Mouse (Mus musculus) forebrain, embryonic 11.5 days (tissue): ENCODE data around the gene Kcnma1. TPM values are rescaled to one million over a fixed set of nuclear protein-coding genes. Genes with fewer than 3 reads are reported as not detected.

Experiments
- ATAC-seq: fragments of 200-750 bp; cut with Nextera tagmentation; replicated peaks from 2 replicates; pipeline ENCODE4 v1.8.0; 2017; ENCODE audit warnings: moderate TSS enrichment; ENCODE audit not compliant: low FRiP score
- DNase-seq: peaks from one replicate; pipeline ENCODE4 v3.0.0-alpha.2; 2017; ENCODE audit warnings: low spot score
- H3K27ac ChIP-seq: fragments of 300-500 bp; sonication (generic); 2 replicates; pipeline ENCODE4 v1.5.1; 2014; ENCODE audit warnings: low read depth, low read length
- H3K27me3 ChIP-seq: fragments of 300-500 bp; sonication (generic); 2 replicates; pipeline ENCODE4 v1.6.1; 2014; ENCODE audit warnings: mild to moderate bottlenecking, low read length, mixed read lengths; ENCODE audit not compliant: control insufficient read depth, insufficient read depth
- H3K36me3 ChIP-seq: fragments of 300-500 bp; sonication (generic); 2 replicates; pipeline ENCODE4 v1.6.1; 2014; ENCODE audit warnings: mild to moderate bottlenecking, low read length, moderate library complexity, mixed read lengths; ENCODE audit not compliant: control insufficient read depth, insufficient read depth
- H3K4me1 ChIP-seq: fragments of 300-500 bp; sonication (generic); replicated peaks from 2 replicates; pipeline ENCODE4 v1.6.1; 2014; ENCODE audit warnings: low read length, mixed read lengths; ENCODE audit not compliant: control insufficient read depth, insufficient read depth
- H3K4me2 ChIP-seq: fragments of 300-500 bp; sonication (generic); 2 replicates; pipeline ENCODE4 v1.6.1; 2014; ENCODE audit warnings: low read depth, mild to moderate bottlenecking, low read length, moderate library complexity, mixed read lengths; ENCODE audit not compliant: severe bottlenecking
- H3K4me3 ChIP-seq: fragments of 300-500 bp; sonication (generic); 2 replicates; pipeline ENCODE4 v1.5.1; 2014; ENCODE audit warnings: low read depth, low read length
- H3K9ac ChIP-seq: fragments of 300-500 bp; sonication (generic); 2 replicates; pipeline ENCODE4 v1.6.1; 2014; ENCODE audit warnings: low read length
- H3K9me3 ChIP-seq: fragments of 300-500 bp; sonication (generic); 2 replicates; pipeline ENCODE4 v1.6.1; 2016; ENCODE audit warnings: low read length, mixed read lengths; ENCODE audit not compliant: control insufficient read depth
- WGBS: fragments of 180-500 bp; shearing (Covaris S2); extraction: QIAGEN DNeasy Blood & Tissue Kit; methylation state at CpG from one replicate; pipeline ENCODE4 v1.1.7; 2014; 5-methylcytosine and 5-hydroxymethylcytosine counted together
- polyA plus RNA-seq: library from polyadenylated mRNA; unstranded; fragments of >200 nt; fragmentation: Nextera tagmentation; extraction: Ambion mirVana; gene quantifications from 2 replicates; pipeline ENCODE4 v1.2.1, GENCODE M21; 2014

The Kcnma1 gene
- polyA plus RNA-seq, 1 experiment from 2014 or later, result 0.45 TPM

DNA sequence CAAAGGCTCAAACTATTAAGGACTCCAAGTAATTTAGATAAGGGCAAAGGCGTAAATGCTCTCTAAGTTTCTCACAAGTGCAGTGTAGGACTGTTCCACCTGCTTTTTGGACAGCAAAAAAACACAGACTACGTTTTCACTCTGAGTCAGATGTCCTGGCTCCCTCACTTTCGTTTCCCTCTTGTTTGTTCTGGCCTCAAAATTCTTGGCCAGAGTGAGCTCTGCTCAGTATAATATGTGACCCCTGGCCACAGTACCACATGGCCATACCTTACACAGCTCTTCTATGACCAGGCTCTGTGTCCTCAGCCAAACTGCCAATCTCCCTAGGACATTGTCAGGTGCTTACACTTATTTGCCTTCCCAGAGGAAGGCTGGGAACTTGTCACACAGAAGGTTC lies 241.6 kb downstream of the Kcnma1 start:
- no peaks in the 10 kb centered on the region for H3K4me1 ChIP-seq
- no peak for DNase-seq

DNA sequence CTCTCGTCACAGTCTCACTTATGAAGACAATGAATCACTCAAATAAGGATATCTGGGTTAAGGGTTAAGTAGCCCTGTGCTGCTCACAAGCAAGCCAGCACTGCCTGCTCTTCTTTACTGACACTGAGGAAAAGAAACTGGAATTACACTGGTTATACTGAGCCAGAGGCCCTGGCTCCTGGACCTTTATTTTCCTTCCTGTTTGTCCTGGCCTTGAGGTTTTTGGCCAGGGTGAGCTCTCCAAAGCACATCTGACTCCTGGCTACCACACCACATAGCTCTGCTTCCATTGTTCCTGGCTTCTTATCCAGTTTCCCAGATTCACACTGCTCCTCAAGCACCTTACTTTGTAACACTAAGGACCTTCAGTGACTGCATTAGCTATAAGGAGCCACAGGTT lies 242.5 kb downstream of the Kcnma1 start:
- Histone ChIP-seq H3K4me2 (no peak overlapping the region), H3K27ac (no peak overlapping the region), H3K9me3 (no peaks in the 10 kb centered on the region), H3K36me3 (no peaks in the 10 kb centered on the region), H3K4me3 (no peak overlapping the region), H3K27me3 (no peaks in the 10 kb centered on the region), H3K4me1 (no peaks in the 10 kb centered on the region), H3K9ac (no peak overlapping the region)
- no peak for ATAC-seq
- no peak for DNase-seq
- WGBS, result 86% methylated on average over 1 of the region's 1 CpGs

More for the DNA sequence above, 241.6 kb downstream of the Kcnma1 start:
- H3K4me2 ChIP-seq, result no peak overlapping the region
- H3K27me3 ChIP-seq, result no peaks in the 10 kb centered on the region
- WGBS, result 79% methylated on average over 3 of the region's 3 CpGs
- ATAC-seq, result no peak
- no peak overlapping the region for H3K27ac ChIP-seq
- no peak overlapping the region for H3K9ac ChIP-seq
- no peaks in the 10 kb centered on the region for H3K9me3 ChIP-seq
- no peaks in the 10 kb centered on the region for H3K36me3 ChIP-seq
- no peak overlapping the region for H3K4me3 ChIP-seq

- no peak overlapping the region for H3K9ac ChIP-seq
- no peaks in the 10 kb centered on the region for H3K4me1 ChIP-seq
- no peaks in the 10 kb centered on the region for H3K27me3 ChIP-seq
- no peak for DNase-seq
- H3K27ac ChIP-seq, result no peak overlapping the region
- 84% methylated on average over 2 of the region's 2 CpGs for WGBS
- no peak overlapping the region for H3K4me3 ChIP-seq
- H3K36me3 ChIP-seq, result no peaks in the 10 kb centered on the region
- no peaks in the 10 kb centered on the region for H3K9me3 ChIP-seq
- H3K4me2 ChIP-seq, result no peak overlapping the region
- no peak for ATAC-seq
Observed at GRCm38 (mm10) chr14:23762471-23762870, 251.8 kb downstream of the Kcnma1 start.

- no peak for ATAC-seq
- no peaks in the 10 kb centered on the region for H3K9me3 ChIP-seq
- no peak overlapping the region for H3K4me3 ChIP-seq
- WGBS, result 92% methylated on average over 5 of the region's 5 CpGs
- no peak overlapping the region for H3K27ac ChIP-seq
- H3K4me2 ChIP-seq, result no peak overlapping the region
- DNase-seq, result no peak
- no peak overlapping the region for H3K9ac ChIP-seq
- no peaks in the 10 kb centered on the region for H3K36me3 ChIP-seq
- H3K4me1 ChIP-seq, result no peaks in the 10 kb centered on the region
- no peaks in the 10 kb centered on the region for H3K27me3 ChIP-seq
Observed at GRCm38 (mm10) chr14:23759626-23760025, 254.7 kb downstream of the Kcnma1 start.

GRCm38 (mm10) chr14:23758421-23758820 lies 255.9 kb downstream of the Kcnma1 start:
- H3K4me3 ChIP-seq, result no peak overlapping the region
- no peak for DNase-seq
- WGBS, result 78% methylated on average over 1 of the region's 1 CpGs

DNA sequence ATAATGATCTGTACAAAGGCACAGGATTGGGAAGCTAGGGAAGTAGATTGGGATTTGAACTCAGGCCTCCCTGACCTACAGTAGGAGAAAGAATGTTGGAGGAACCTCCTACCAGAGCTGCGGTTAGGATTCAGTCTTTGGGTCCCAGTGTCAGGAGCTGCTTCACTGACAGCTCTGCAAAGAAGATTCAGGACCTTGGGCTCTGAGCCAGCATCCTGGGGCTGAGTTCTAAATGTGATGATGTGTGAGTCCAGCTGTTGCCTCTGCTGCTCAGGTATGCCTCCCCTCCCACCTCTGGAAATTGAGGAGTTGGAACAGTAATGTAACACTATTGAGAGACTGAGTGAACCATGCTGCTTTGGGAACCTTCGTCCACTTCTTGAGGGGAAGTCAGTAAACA lies 266.3 kb downstream of the Kcnma1 start:
- H3K27ac ChIP-seq, result no peak overlapping the region
- no peaks in the 10 kb centered on the region for H3K36me3 ChIP-seq
- no peaks in the 10 kb centered on the region for H3K4me1 ChIP-seq
- no peak overlapping the region for H3K4me3 ChIP-seq
- no peaks in the 10 kb centered on the region for H3K27me3 ChIP-seq
- no peak for DNase-seq
- 87% methylated on average over 2 of the region's 2 CpGs for WGBS
- ATAC-seq, result no peak
- H3K9ac ChIP-seq, result no peak overlapping the region
- H3K4me2 ChIP-seq, result no peak overlapping the region
- H3K9me3 ChIP-seq, result no peaks in the 10 kb centered on the region

More at GRCm38 (mm10) chr14:23758421-23758820, 255.9 kb downstream of the Kcnma1 start:
- no peak overlapping the region for H3K9ac ChIP-seq
- H3K9me3 ChIP-seq, result no peaks in the 10 kb centered on the region
- no peaks in the 10 kb centered on the region for H3K4me1 ChIP-seq
- H3K36me3 ChIP-seq, result no peaks in the 10 kb centered on the region
- no peak overlapping the region for H3K27ac ChIP-seq
- H3K27me3 ChIP-seq, result no peaks in the 10 kb centered on the region
- ATAC-seq, result no peak
- H3K4me2 ChIP-seq, result no peak overlapping the region

- ATAC-seq (no peak), DNase-seq (no peak)
- WGBS, result 89% methylated on average over 4 of the region's 4 CpGs
Observed at GRCm38 (mm10) chr14:23746976-23747375, 267.3 kb downstream of the Kcnma1 start.

DNA sequence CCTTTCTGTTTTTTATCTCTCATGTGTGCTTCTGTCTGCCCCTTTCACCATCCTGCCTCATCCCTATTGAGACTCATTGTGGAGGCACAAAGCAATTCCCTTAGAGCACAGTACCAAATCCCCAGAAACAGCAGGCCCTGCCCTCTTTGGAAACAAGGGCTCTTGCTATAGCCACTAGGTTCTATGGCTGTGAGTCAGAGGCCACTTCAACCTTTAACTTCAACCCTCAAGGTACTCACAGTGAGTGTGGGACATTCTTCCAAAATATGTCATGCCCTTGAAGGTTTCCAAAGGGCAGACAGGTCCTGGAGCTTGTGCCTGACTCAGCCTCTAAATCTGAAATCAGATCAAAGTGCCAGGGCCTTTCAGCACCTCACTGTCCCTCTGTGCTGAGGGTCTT lies 272.8 kb downstream of the Kcnma1 start:
- Histone ChIP-seq H3K4me2 (no peak overlapping the region), H3K27ac (no peak overlapping the region), H3K4me3 (no peak overlapping the region), H3K9ac (no peak overlapping the region), H3K9me3 (no peaks in the 10 kb centered on the region), H3K27me3 (no peaks in the 10 kb centered on the region), H3K36me3 (no peaks in the 10 kb centered on the region), H3K4me1 (no peaks in the 10 kb centered on the region)
- ATAC-seq (no peak), DNase-seq (no peak)

More at GRCm38 (mm10) chr14:23746976-23747375, 267.3 kb downstream of the Kcnma1 start:
- Histone ChIP-seq H3K4me1 (no peaks in the 10 kb centered on the region), H3K4me3 (no peak overlapping the region), H3K9ac (no peak overlapping the region), H3K4me2 (no peak overlapping the region), H3K27me3 (no peaks in the 10 kb centered on the region), H3K27ac (no peak overlapping the region), H3K36me3 (no peaks in the 10 kb centered on the region), H3K9me3 (no peaks in the 10 kb centered on the region)

GRCm38 (mm10) chr14:23734200-23734599 lies 280.1 kb downstream of the Kcnma1 start:
- Histone ChIP-seq H3K27me3 (no peaks in the 10 kb centered on the region), H3K9ac (no peak overlapping the region), H3K27ac (no peak overlapping the region), H3K4me3 (no peak overlapping the region), H3K4me2 (no peak overlapping the region), H3K36me3 (no peaks in the 10 kb centered on the region), H3K4me1 (no peaks in the 10 kb centered on the region), H3K9me3 (no peaks in the 10 kb centered on the region)
- ATAC-seq (no peak), DNase-seq (no peak)
- 96% methylated on average over 3 of the region's 3 CpGs for WGBS
